Comparison of ENCODE assay signal across 22 mouse cellular contexts in genomic region chr9:64355627-64356026, GRCm38 (mm10). TPM values are rescaled to one million over a fixed set of nuclear protein-coding genes. Genes with fewer than 3 reads are reported as not detected.
DNase-seq lines count a peak whose midpoint lies in the region; ATAC-seq and TF ChIP-seq lines count a peak whose summit lies in the region.
"Had no signal": no experiment of that assay in that cellular context is flagged by ENCODE, and none has a peak within 500 bp of the region (broad histone marks: within the 10 kb centered on the region; RNA-seq: fewer than 3 reads in every experiment).

No protein-coding gene starts in this region.

- ATAC-seq in frontal cortex, adult (ENCODE audit: low TSS enrichment), result peak; percentile 98
- ATAC-seq in kidney, embryonic 14.5 days (ENCODE audit: low FRiP score, low TSS enrichment), result no peak
- no peak for ATAC-seq in lung, postnatal 0 days
- ATAC-seq: CD4-positive, CD25-positive, alpha-beta regulatory T cell, adult 4 months; forebrain, embryonic 15.5 days had no signal

- H3K9me3 ChIP-seq in kidney, embryonic 14.5 days (ENCODE audit: control insufficient read depth, low read length), result no peaks in the 10 kb centered on the region
- no peaks in the 10 kb centered on the region for H3K9me3 ChIP-seq in lung, postnatal 0 days (ENCODE audit: low read length)
- H3K9me3 ChIP-seq: embryonic facial prominence, embryonic 12.5 days; forebrain, embryonic 15.5 days; G1E; heart, embryonic 13.5 days; hindbrain, embryonic 13.5 days had no signal

- no peak for TF ChIP-seq EP300 in lung, postnatal 0 days (IDR thresholded peaks at IDR 0.05)

- H3K36me3 ChIP-seq in liver, adult 2 months (ENCODE audit: control insufficient read depth, insufficient read depth, low read length), result no peaks in the 10 kb centered on the region
- H3K36me3 ChIP-seq in kidney, embryonic 14.5 days (ENCODE audit: control insufficient read depth, insufficient read depth, low read length), result no peaks in the 10 kb centered on the region
- H3K36me3 ChIP-seq in lung, postnatal 0 days (ENCODE audit: insufficient read depth, low read length), result no peaks in the 10 kb centered on the region
- H3K36me3 ChIP-seq: embryonic facial prominence, embryonic 12.5 days; forebrain, embryonic 15.5 days; G1E; heart, embryonic 13.5 days; hindbrain, embryonic 13.5 days had no signal

- no peak overlapping the region for H3K27ac ChIP-seq in liver, adult 2 months (replicated peaks; ENCODE audit: insufficient read depth, low read depth, low read length)
- no peak overlapping the region for H3K27ac ChIP-seq in kidney, embryonic 14.5 days (ENCODE audit: low read depth, low read length)
- H3K27ac ChIP-seq in lung, postnatal 0 days (ENCODE audit: low read length), result no peak overlapping the region
- H3K27ac ChIP-seq: embryonic facial prominence, embryonic 12.5 days; forebrain, embryonic 15.5 days; heart, embryonic 13.5 days; hindbrain, embryonic 13.5 days had no signal

- TF ChIP-seq CTCF in liver, adult 2 months (IDR thresholded peaks at IDR 0.05; ENCODE audit: low read depth, low read length), result no peak
- no peak for TF ChIP-seq CTCF in lung, postnatal 0 days (IDR thresholded peaks at IDR 0.05)

- no peak overlapping the region for H3K4me3 ChIP-seq in liver, adult 2 months (ENCODE audit: insufficient read depth, low read depth, low read length)
- H3K4me3 ChIP-seq in kidney, embryonic 14.5 days (ENCODE audit: low read length), result no peak overlapping the region
- H3K4me3 ChIP-seq in lung, postnatal 0 days (ENCODE audit: low read depth, low read length), result no peak overlapping the region
- H3K4me3 ChIP-seq: embryonic facial prominence, embryonic 12.5 days; forebrain, embryonic 15.5 days; heart, embryonic 13.5 days; hindbrain, embryonic 13.5 days had no signal

- no peaks in the 10 kb centered on the region for H3K79me2 ChIP-seq in liver, adult 2 months (ENCODE audit: control insufficient read depth, insufficient read depth, low read length)

- no peak for TF ChIP-seq POLR2A in liver, adult 2 months (IDR thresholded peaks at IDR 0.05; ENCODE audit: extremely low read depth, insufficient read depth, low read length)

- no peak overlapping the region for H3K9ac ChIP-seq in liver, adult 2 months (ENCODE audit: low read depth, low read length)
- no peak overlapping the region for H3K9ac ChIP-seq in kidney, embryonic 14.5 days (ENCODE audit: low read depth, low read length)
- no peak overlapping the region for H3K9ac ChIP-seq in lung, postnatal 0 days (replicated peaks; ENCODE audit: low read depth)
- H3K9ac ChIP-seq: embryonic facial prominence, embryonic 12.5 days; forebrain, embryonic 15.5 days; heart, embryonic 13.5 days; hindbrain, embryonic 13.5 days had no signal

- WGBS in liver, adult 2 months, result 61% methylated on average over 7 of the region's 7 CpGs
- 93% methylated on average over 7 of the region's 7 CpGs for WGBS in kidney, embryonic 14.5 days
- WGBS in lung, postnatal 0 days, result 78% methylated on average over 7 of the region's 7 CpGs

- H3K4me1 ChIP-seq in liver, adult 2 months (ENCODE audit: control insufficient read depth, insufficient read depth, low read length), result no peaks in the 10 kb centered on the region
- no peaks in the 10 kb centered on the region for H3K4me1 ChIP-seq in kidney, embryonic 14.5 days (ENCODE audit: control insufficient read depth, insufficient read depth, low read length)
- no peaks in the 10 kb centered on the region for H3K4me1 ChIP-seq in lung, postnatal 0 days (ENCODE audit: insufficient read depth, low read depth, low read length)
- H3K4me1 ChIP-seq: embryonic facial prominence, embryonic 12.5 days; forebrain, embryonic 15.5 days; heart, embryonic 13.5 days; hindbrain, embryonic 13.5 days had no signal

- no peak overlapping the region for H3K4me2 ChIP-seq in kidney, embryonic 14.5 days (replicated peaks; ENCODE audit: low read depth, low read length)
- no peak overlapping the region for H3K4me2 ChIP-seq in lung, postnatal 0 days (replicated peaks; ENCODE audit: low read depth, low read length)
- H3K4me2 ChIP-seq: embryonic facial prominence, embryonic 12.5 days; forebrain, embryonic 15.5 days; heart, embryonic 13.5 days; hindbrain, embryonic 13.5 days had no signal

- DNase-seq in frontal cortex, postnatal 14 days (ENCODE audit: low spot score in 2 of 2), result no peak
- peak; percentile 47 for DNase-seq in liver, adult 2 months (ENCODE audit: extremely low read depth, low read depth, low spot score)
- no peak for DNase-seq in liver
- peak; percentile 53 to 63 for DNase-seq in right cerebral cortex, postnatal 10 days (ENCODE audit: low spot score in 2 of 2)
- peak; percentile 67 for DNase-seq in telencephalon, adult 2 months (ENCODE audit: low read depth, low spot score)
- DNase-seq in lung, postnatal 0 days (ENCODE audit: low spot score), result no peak
- DNase-seq: adrenal gland, postnatal 10 days; B cell, adult 2 months; cerebellum, adult 11-12 months; cerebellum, adult 9-10 months; cerebellum, postnatal 25 days; gastrocnemius, postnatal 36 days; heart, adult 11 months had no signal

- H3K27me3 ChIP-seq in liver, adult 2 months (ENCODE audit: control insufficient read depth, insufficient read depth, low read length), result no peaks in the 10 kb centered on the region
- H3K27me3 ChIP-seq in kidney, embryonic 14.5 days (ENCODE audit: control insufficient read depth, insufficient read depth, low read length), result no peaks in the 10 kb centered on the region
- no peaks in the 10 kb centered on the region for H3K27me3 ChIP-seq in lung, postnatal 0 days (replicated peaks; ENCODE audit: insufficient read depth, low read length)
- H3K27me3 ChIP-seq: embryonic facial prominence, embryonic 12.5 days; forebrain, embryonic 15.5 days; heart, embryonic 13.5 days; hindbrain, embryonic 13.5 days had no signal

RNA-seq across cellular contexts. Expression of gene Dis3l, which starts 14.5 kb away (rescaled TPM):
- total RNA-seq in liver, adult 2 months (2014; rRNA removed), result 10.8 and 11.7 TPM in 2 replicates
- 7.7 and 8.4 TPM in 2 replicates for polyA plus RNA-seq in liver, adult 2 months (2012; rRNA removed)
- polyA plus RNA-seq in kidney, embryonic 14.5 days (2014; fragmentation: Nextera tagmentation; extraction: Ambion mirVana), result 11.9 and 24.6 TPM in 2 replicates
- polyA plus RNA-seq in lung, postnatal 0 days (2015; fragmentation: Nextera tagmentation; extraction: Ambion mirVana), result 8.1 and 9.6 TPM in 2 replicates

RNA-seq across cellular contexts. Expression of gene Megf11, which starts 29.8 kb away (rescaled TPM):
- 0.07 and 0.09 TPM in 2 replicates for total RNA-seq in liver, adult 2 months (2014; rRNA removed)
- polyA plus RNA-seq in liver, adult 2 months (2012; rRNA removed), result 0.02 and 0.13 TPM in 2 replicates
- 3.3 and 3.7 TPM in 2 replicates for polyA plus RNA-seq in kidney, embryonic 14.5 days (2014; fragmentation: Nextera tagmentation; extraction: Ambion mirVana)
- 0.56 and 0.63 TPM in 2 replicates for polyA plus RNA-seq in lung, postnatal 0 days (2015; fragmentation: Nextera tagmentation; extraction: Ambion mirVana)
- total RNA-seq: hematopoietic stem cell, adult 5-6 weeks had no signal

Comparison
In these comparisons a context has a peak if more than half of its experiments do, and no peak if none do; other contexts are left out.
1. DNase-seq: peak in liver, adult 2 months (single experiment), right cerebral cortex, postnatal 10 days (2 of 2) and telencephalon, adult 2 months (single experiment); none in frontal cortex, postnatal 14 days (0 of 2), liver (single experiment) and lung, postnatal 0 days (single experiment).